Mouse (Mus musculus): ENCODE measurements around the gene 1700025G04Rik. TPM values are rescaled to one million over a fixed set of nuclear protein-coding genes. Genes with fewer than 3 reads are reported as not detected.

Gene 1700025G04Rik
- polyA plus RNA-seq, 1 experiment from 2014 or later, result 28.5 TPM

GRCm38 (mm10) chr1:151943681-151944237 is 146.2 kb downstream of the 1700025G04Rik start:
- Histone ChIP-seq H3K9ac (ENCODE audit: low read depth, low read length) (no peak overlapping the region), H3K4me1 (ENCODE audit: control insufficient read depth, insufficient read depth, low read length) (peaks cover 38% of the 10 kb centered on the region), H3K27ac (ENCODE audit: low read length) (peak overlapping the region; percentile 58), H3K4me3 (ENCODE audit: low read depth, low read length) (no peak overlapping the region), H3K36me3 (ENCODE audit: control insufficient read depth, insufficient read depth, low read length) (no peaks in the 10 kb centered on the region), H3K9me3 (replicated peaks; ENCODE audit: control insufficient read depth, low read length, poor library complexity, severe bottlenecking) (no peaks in the 10 kb centered on the region), H3K27me3 (ENCODE audit: control insufficient read depth, insufficient read depth, low read depth, low read length) (no peaks in the 10 kb centered on the region), H3K4me2 (ENCODE audit: low read length) (no peak overlapping the region)
- ATAC-seq, result peak; percentile 41; the same call in 1 of the 2 replicates
- WGBS, result 12% methylated on average over 8 of the region's 8 CpGs

- H3K27me3 ChIP-seq (ENCODE audit: control insufficient read depth, insufficient read depth, low read depth, low read length), result no peaks in the 10 kb centered on the region
- 32% methylated on average over 11 of the region's 11 CpGs for WGBS
- peak; percentile 19; the same call in 1 of the 2 replicates for ATAC-seq
- H3K27ac ChIP-seq (ENCODE audit: low read length), result no peak overlapping the region; the same call in 1 of the 2 replicates
- no peaks in the 10 kb centered on the region for H3K36me3 ChIP-seq (ENCODE audit: control insufficient read depth, insufficient read depth, low read length)
- peaks cover 38% of the 10 kb centered on the region for H3K4me1 ChIP-seq (ENCODE audit: control insufficient read depth, insufficient read depth, low read length)
- no peak overlapping the region for H3K4me3 ChIP-seq (ENCODE audit: low read depth, low read length)
- H3K9me3 ChIP-seq (replicated peaks; ENCODE audit: control insufficient read depth, low read length, poor library complexity, severe bottlenecking), result no peaks in the 10 kb centered on the region
- no peak overlapping the region for H3K9ac ChIP-seq (ENCODE audit: low read depth, low read length)
- no peak overlapping the region for H3K4me2 ChIP-seq (ENCODE audit: low read length)
These were observed 146.8 kb downstream of the 1700025G04Rik start for GRCm38 (mm10) chr1:151942972-151943654.

- H3K4me1 ChIP-seq (ENCODE audit: control insufficient read depth, insufficient read depth, low read length), result peaks cover 26% of the 10 kb centered on the region
- H3K27ac ChIP-seq (ENCODE audit: low read length), result no peak overlapping the region
- WGBS, result 58% methylated on average over 8 of the region's 8 CpGs
- H3K4me3 ChIP-seq (ENCODE audit: low read depth, low read length), result no peak overlapping the region
- ATAC-seq, result no peak
- H3K27me3 ChIP-seq (ENCODE audit: control insufficient read depth, insufficient read depth, low read depth, low read length), result no peaks in the 10 kb centered on the region
- H3K9ac ChIP-seq (ENCODE audit: low read depth, low read length), result no peak overlapping the region
- no peaks in the 10 kb centered on the region for H3K36me3 ChIP-seq (ENCODE audit: control insufficient read depth, insufficient read depth, low read length)
- no peaks in the 10 kb centered on the region for H3K9me3 ChIP-seq (replicated peaks; ENCODE audit: control insufficient read depth, low read length, poor library complexity, severe bottlenecking)
- H3K4me2 ChIP-seq (ENCODE audit: low read length), result no peak overlapping the region
These were observed 149.9 kb downstream of the 1700025G04Rik start for GRCm38 (mm10) chr1:151939987-151940386.

- peaks cover 21% of the 10 kb centered on the region for H3K4me1 ChIP-seq (ENCODE audit: control insufficient read depth, insufficient read depth, low read length)
- no peak overlapping the region for H3K9ac ChIP-seq (ENCODE audit: low read depth, low read length)
- no peaks in the 10 kb centered on the region for H3K9me3 ChIP-seq (replicated peaks; ENCODE audit: control insufficient read depth, low read length, poor library complexity, severe bottlenecking)
- no peak for ATAC-seq
- WGBS, result 56% methylated on average over 6 of the region's 6 CpGs
- H3K36me3 ChIP-seq (ENCODE audit: control insufficient read depth, insufficient read depth, low read length), result no peaks in the 10 kb centered on the region
- no peak overlapping the region for H3K4me3 ChIP-seq (ENCODE audit: low read depth, low read length)
- no peak overlapping the region for H3K4me2 ChIP-seq (ENCODE audit: low read length)
- no peak overlapping the region for H3K27ac ChIP-seq (ENCODE audit: low read length)
- no peaks in the 10 kb centered on the region for H3K27me3 ChIP-seq (ENCODE audit: control insufficient read depth, insufficient read depth, low read depth, low read length)
These were observed 150.4 kb downstream of the 1700025G04Rik start for GRCm38 (mm10) chr1:151939510-151939909.

- H3K4me3 ChIP-seq (ENCODE audit: low read depth, low read length), result no peak overlapping the region
- H3K4me2 ChIP-seq (ENCODE audit: low read length), result no peak overlapping the region
- H3K4me1 ChIP-seq (ENCODE audit: control insufficient read depth, insufficient read depth, low read length), result 0 out of 2 replicates have a peak, but pooled peaks cover 5% of the 10 kb centered on the region
- no peak for ATAC-seq
- no peaks in the 10 kb centered on the region for H3K27me3 ChIP-seq (ENCODE audit: control insufficient read depth, insufficient read depth, low read depth, low read length)
- no peak overlapping the region for H3K9ac ChIP-seq (ENCODE audit: low read depth, low read length)
- no peak overlapping the region for H3K27ac ChIP-seq (ENCODE audit: low read length)
- no peaks in the 10 kb centered on the region for H3K9me3 ChIP-seq (replicated peaks; ENCODE audit: control insufficient read depth, low read length, poor library complexity, severe bottlenecking)
- 85% methylated on average over 6 of the region's 6 CpGs for WGBS
- no peaks in the 10 kb centered on the region for H3K36me3 ChIP-seq (ENCODE audit: control insufficient read depth, insufficient read depth, low read length)
These were observed 156.3 kb downstream of the 1700025G04Rik start for GRCm38 (mm10) chr1:151933605-151934004.

GRCm38 (mm10) chr1:151926826-151927225 is 163.1 kb downstream of the 1700025G04Rik start:
- H3K9me3 ChIP-seq (replicated peaks; ENCODE audit: control insufficient read depth, low read length, poor library complexity, severe bottlenecking), result no peaks in the 10 kb centered on the region
- WGBS, result 71% methylated on average over 8 of the region's 8 CpGs
- H3K36me3 ChIP-seq (ENCODE audit: control insufficient read depth, insufficient read depth, low read length), result no peaks in the 10 kb centered on the region
- peaks cover 11% of the 10 kb centered on the region; the same call in 1 of the 2 replicates for H3K4me1 ChIP-seq (ENCODE audit: control insufficient read depth, insufficient read depth, low read length)
- ATAC-seq, result no peak
- no peak overlapping the region for H3K27ac ChIP-seq (ENCODE audit: low read length)
- H3K9ac ChIP-seq (ENCODE audit: low read depth, low read length), result no peak overlapping the region
- H3K4me2 ChIP-seq (ENCODE audit: low read length), result no peak overlapping the region
- no peaks in the 10 kb centered on the region for H3K27me3 ChIP-seq (ENCODE audit: control insufficient read depth, insufficient read depth, low read depth, low read length)
- H3K4me3 ChIP-seq (ENCODE audit: low read depth, low read length), result no peak overlapping the region

- ATAC-seq, result no peak
- H3K4me3 ChIP-seq (ENCODE audit: low read depth, low read length), result no peak overlapping the region
- H3K4me2 ChIP-seq (ENCODE audit: low read length), result no peak overlapping the region
- H3K27me3 ChIP-seq (ENCODE audit: control insufficient read depth, insufficient read depth, low read depth, low read length), result no peaks in the 10 kb centered on the region
- no peaks in the 10 kb centered on the region for H3K9me3 ChIP-seq (replicated peaks; ENCODE audit: control insufficient read depth, low read length, poor library complexity, severe bottlenecking)
- peaks cover 15% of the 10 kb centered on the region; the same call in 1 of the 2 replicates for H3K4me1 ChIP-seq (ENCODE audit: control insufficient read depth, insufficient read depth, low read length)
- no peak overlapping the region for H3K27ac ChIP-seq (ENCODE audit: low read length)
- H3K9ac ChIP-seq (ENCODE audit: low read depth, low read length), result no peak overlapping the region
- 76% methylated on average over 4 of the region's 4 CpGs for WGBS
- H3K36me3 ChIP-seq (ENCODE audit: control insufficient read depth, insufficient read depth, low read length), result no peaks in the 10 kb centered on the region
These were observed 163.8 kb downstream of the 1700025G04Rik start for GRCm38 (mm10) chr1:151926141-151926540.

GRCm38 (mm10) chr1:151925738-151926137 is 164.2 kb downstream of the 1700025G04Rik start:
- Histone ChIP-seq H3K9ac (ENCODE audit: low read depth, low read length) (no peak overlapping the region), H3K36me3 (ENCODE audit: control insufficient read depth, insufficient read depth, low read length) (no peaks in the 10 kb centered on the region), H3K4me1 (ENCODE audit: control insufficient read depth, insufficient read depth, low read length) (peaks cover 16% of the 10 kb centered on the region; the same call in 1 of the 2 replicates), H3K4me2 (ENCODE audit: low read length) (no peak overlapping the region), H3K4me3 (ENCODE audit: low read depth, low read length) (no peak overlapping the region), H3K27ac (ENCODE audit: low read length) (no peak overlapping the region), H3K9me3 (replicated peaks; ENCODE audit: control insufficient read depth, low read length, poor library complexity, severe bottlenecking) (no peaks in the 10 kb centered on the region), H3K27me3 (ENCODE audit: control insufficient read depth, insufficient read depth, low read depth, low read length) (no peaks in the 10 kb centered on the region)
- ATAC-seq, result no peak
- 60% methylated on average over 7 of the region's 7 CpGs for WGBS

GRCm38 (mm10) chr1:151918806-151919357 is 171.0 kb downstream of the 1700025G04Rik start:
- H3K4me1 ChIP-seq (ENCODE audit: control insufficient read depth, insufficient read depth, low read length), result peaks cover 25% of the 10 kb centered on the region
- peak overlapping the region; percentile 67 for H3K27ac ChIP-seq (ENCODE audit: low read length)
- H3K9ac ChIP-seq (ENCODE audit: low read depth, low read length), result 0 out of 2 replicates have a peak overlapping the region, but pooled peaks have one; percentile 34
- H3K4me3 ChIP-seq (ENCODE audit: low read depth, low read length), result no peak overlapping the region
- no peaks in the 10 kb centered on the region for H3K36me3 ChIP-seq (ENCODE audit: control insufficient read depth, insufficient read depth, low read length)
- ATAC-seq, result peak; percentile 70
- WGBS, result 39% methylated on average over 9 of the region's 9 CpGs
- no peaks in the 10 kb centered on the region for H3K9me3 ChIP-seq (replicated peaks; ENCODE audit: control insufficient read depth, low read length, poor library complexity, severe bottlenecking)
- no peaks in the 10 kb centered on the region for H3K27me3 ChIP-seq (ENCODE audit: control insufficient read depth, insufficient read depth, low read depth, low read length)
- no peak overlapping the region for H3K4me2 ChIP-seq (ENCODE audit: low read length)
